Comparison of ENCODE assay signal across 7 mouse cellular contexts in the genomic region with DNA sequence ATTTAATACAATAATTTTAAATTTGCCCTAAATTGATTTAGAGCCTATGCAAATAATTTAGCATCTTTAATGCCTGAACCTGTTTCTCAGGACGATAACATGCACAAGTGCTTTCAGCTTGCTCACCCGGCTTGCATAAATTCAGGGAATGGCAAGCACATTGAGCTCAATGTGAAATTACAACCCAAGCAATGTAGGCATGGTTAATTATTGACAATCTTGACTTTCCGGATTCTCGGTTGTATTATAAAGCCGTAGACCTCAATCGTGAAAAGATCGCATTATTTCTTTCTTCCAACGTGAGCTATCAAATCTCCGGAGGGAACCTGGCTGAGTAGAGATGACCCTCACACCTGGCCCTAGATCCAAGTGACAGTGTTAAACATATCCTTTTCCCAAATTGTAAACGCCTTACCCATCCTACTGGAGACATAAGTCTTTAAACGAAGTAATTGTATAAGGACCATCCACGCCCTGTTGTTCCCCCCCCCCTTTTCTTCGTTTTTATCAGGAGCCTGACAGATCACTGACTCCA. TPM values are rescaled to one million over a fixed set of nuclear protein-coding genes. Genes with fewer than 3 reads are reported as not detected.
DNase-seq lines count a peak whose midpoint lies in the region; ATAC-seq and TF ChIP-seq lines count a peak whose summit lies in the region.

No protein-coding gene starts in this region.

- H3K4me2 ChIP-seq in intestine, embryonic 14.5 days (ENCODE audit: low read length): peak overlapping the region; percentile 71
- peak overlapping the region; percentile 89 for H3K4me2 ChIP-seq in liver, embryonic 16.5 days (ENCODE audit: low read depth, low read length)

- H3K4me1 ChIP-seq in E14TG2a.4 (replicated peaks; ENCODE audit: low read depth, low read length): peaks cover 23% of the 10 kb centered on the region
- peaks cover 13% of the 10 kb centered on the region; the same call in 1 of the 2 replicates for H3K4me1 ChIP-seq in intestine, embryonic 14.5 days (replicated peaks; ENCODE audit: control insufficient read depth, insufficient read depth, low read length)
- H3K4me1 ChIP-seq in liver, embryonic 16.5 days (ENCODE audit: control insufficient read depth, low read depth, low read length): peaks cover 28% of the 10 kb centered on the region

- H3K27me3 ChIP-seq in E14TG2a.4 (ENCODE audit: insufficient read depth, low read length): peaks cover 18% of the 10 kb centered on the region
- no peaks in the 10 kb centered on the region for H3K27me3 ChIP-seq in intestine, embryonic 14.5 days (replicated peaks; ENCODE audit: control insufficient read depth, insufficient read depth, low read length)
- H3K27me3 ChIP-seq in liver, embryonic 16.5 days (ENCODE audit: control insufficient read depth, insufficient read depth, low read depth, low read length): no peaks in the 10 kb centered on the region

- no peaks in the 10 kb centered on the region for H3K36me3 ChIP-seq in E14TG2a.4 (ENCODE audit: insufficient read depth, low read length)
- peaks cover 12% of the 10 kb centered on the region for H3K36me3 ChIP-seq in intestine, embryonic 14.5 days (ENCODE audit: control insufficient read depth, insufficient read depth, low read length)
- no peaks in the 10 kb centered on the region for H3K36me3 ChIP-seq in liver, embryonic 16.5 days (ENCODE audit: control insufficient read depth, insufficient read depth)

- 16% methylated on average over 13 of the region's 13 CpGs for WGBS in intestine, embryonic 14.5 days
- 23% methylated on average over 13 of the region's 13 CpGs for WGBS in liver, embryonic 16.5 days (ENCODE audit: insufficient replicate concordance)

- ATAC-seq in intestine, embryonic 14.5 days (replicated peaks; ENCODE audit: low FRiP score, low TSS enrichment, low read depth): no peak
- no peak for ATAC-seq in liver, embryonic 16.5 days (ENCODE audit: low read depth)

- TF ChIP-seq CTCF in E14TG2a.4 (conservative IDR thresholded peaks at IDR 0.05; ENCODE audit: low read length): no peak

- peak; percentile 9 for DNase-seq in NIH3T3 (ENCODE audit: low read depth)
- peak; percentile 78 for DNase-seq in intestine, embryonic 14.5 days (ENCODE audit: low spot score)
- DNase-seq in yolk sac, embryonic 10.5 days (ENCODE audit: low spot score): peak; percentile 24
- no peak for DNase-seq in frontal cortex, adult 2 months (ENCODE audit: extremely low spot score in 1 of 2, low spot score in 1 of 2)
- DNase-seq in spleen, adult 18-20 months: no peak

- H3K9ac ChIP-seq in intestine, embryonic 14.5 days (ENCODE audit: low read length): peak overlapping the region; percentile 88
- H3K9ac ChIP-seq in liver, embryonic 16.5 days (ENCODE audit: low read depth, low read length): peak overlapping the region; percentile 94

- H3K27ac ChIP-seq in intestine, embryonic 14.5 days (ENCODE audit: low read depth): peak overlapping the region; percentile 87
- H3K27ac ChIP-seq in liver, embryonic 16.5 days (ENCODE audit: low read length): peak overlapping the region; percentile 91

- H3K4me3 ChIP-seq in E14TG2a.4 (replicated peaks; ENCODE audit: low read length): peak overlapping the region; percentile 97
- peak overlapping the region; percentile 93 for H3K4me3 ChIP-seq in intestine, embryonic 14.5 days (ENCODE audit: low read depth, low read length)
- H3K4me3 ChIP-seq in liver, embryonic 16.5 days (ENCODE audit: low read depth, low read length): peak overlapping the region; percentile 96

- H3K9me3 ChIP-seq in E14TG2a.4 (ENCODE audit: low read length): no peaks in the 10 kb centered on the region
- no peaks in the 10 kb centered on the region for H3K9me3 ChIP-seq in intestine, embryonic 14.5 days (ENCODE audit: control insufficient read depth, low read length)
- H3K9me3 ChIP-seq in liver, embryonic 16.5 days (replicated peaks; ENCODE audit: control insufficient read depth, low read length): no peaks in the 10 kb centered on the region

RNA-seq across cellular contexts. Expression of gene Fam20b, which starts 1.1 kb away (rescaled TPM):
- 42.4 and 44.3 TPM in 2 replicates for polyA plus RNA-seq in intestine, embryonic 14.5 days (2014; fragmentation: Nextera tagmentation; extraction: Ambion mirVana)
- polyA plus RNA-seq in liver, embryonic 16.5 days (2015; fragmentation: Nextera tagmentation; extraction: Ambion mirVana): 7.2 and 8.0 TPM in 2 replicates
- 43.9 and 44.5 TPM in 2 replicates for polyA plus RNA-seq in frontal cortex, adult 2 months (2012; rRNA removed)

RNA-seq across cellular contexts. Expression of gene Tor3a, which starts 43.7 kb away (rescaled TPM):
- 6.3 and 6.4 TPM in 2 replicates for polyA plus RNA-seq in intestine, embryonic 14.5 days (2014; fragmentation: Nextera tagmentation; extraction: Ambion mirVana)
- 3.7 and 3.9 TPM in 2 replicates for polyA plus RNA-seq in liver, embryonic 16.5 days (2015; fragmentation: Nextera tagmentation; extraction: Ambion mirVana)
- polyA plus RNA-seq in frontal cortex, adult 2 months (2012; rRNA removed): 6.2 and 6.6 TPM in 2 replicates

Comparison
In these comparisons a context has a peak if more than half of its experiments do, and no peak if none do; other contexts are left out.
1. DNase-seq: peak in NIH3T3 (single experiment), intestine, embryonic 14.5 days (single experiment) and yolk sac, embryonic 10.5 days (single experiment); none in frontal cortex, adult 2 months (0 of 2) and spleen, adult 18-20 months (0 of 2).
2. Peak in every context shown above with its lines, with median percentiles within 50 percentile points of each other: H3K4me3 ChIP-seq.